Mouse (Mus musculus): ENCODE measurements at regions not wholly inside any gene's neighbourhood (a gene's known extent, or its start where the extent isn't known, plus 50 kb on each side); places are given as distances from the start of the nearest gene placed in this dataset.

- no peaks in the 10 kb centered on the region for H3K9me3 ChIP-seq (replicated peaks)
- H3K4me1 ChIP-seq (replicated peaks) = no peaks in the 10 kb centered on the region
- H3K4me3 ChIP-seq (replicated peaks) = no peak overlapping the region
- no peaks in the 10 kb centered on the region for H3K27me3 ChIP-seq
- no peak overlapping the region for H3K4me2 ChIP-seq
- no peaks in the 10 kb centered on the region for H3K36me3 ChIP-seq
- ATAC-seq (ENCODE audit: low read depth) = no peak
- DNase-seq = no peak
- WGBS (ENCODE audit: insufficient replicate concordance) = 47% methylated on average over 2 of the region's 2 CpGs
- no peak overlapping the region for H3K27ac ChIP-seq
- no peak overlapping the region for H3K9ac ChIP-seq
These were observed 56.6 kb downstream of the Zfp503 start for GRCm38 (mm10) chr14:21932771-21933170.

GRCm38 (mm10) chr14:21931944-21932343 lies 57.5 kb downstream of the Zfp503 start:
- no peak for DNase-seq

GRCm38 (mm10) chr14:21929048-21929447 lies 60.4 kb downstream of the Zfp503 start:
- ATAC-seq (ENCODE audit: low read depth) (no peak), DNase-seq (no peak)
- Histone ChIP-seq H3K9ac (no peak overlapping the region), H3K4me3 (replicated peaks) (no peak overlapping the region), H3K4me1 (replicated peaks) (no peaks in the 10 kb centered on the region), H3K9me3 (replicated peaks) (no peaks in the 10 kb centered on the region), H3K4me2 (no peak overlapping the region), H3K27ac (no peak overlapping the region), H3K27me3 (no peaks in the 10 kb centered on the region), H3K36me3 (no peaks in the 10 kb centered on the region)
- WGBS (ENCODE audit: insufficient replicate concordance) = 34% methylated on average over 5 of the region's 5 CpGs

More at GRCm38 (mm10) chr14:21931944-21932343, 57.5 kb downstream of the Zfp503 start:
- WGBS (ENCODE audit: insufficient replicate concordance) = 77% methylated on average over 7 of the region's 7 CpGs
- no peak for ATAC-seq (ENCODE audit: low read depth)
- Histone ChIP-seq H3K9ac (no peak overlapping the region), H3K4me1 (replicated peaks) (no peaks in the 10 kb centered on the region), H3K4me3 (replicated peaks) (no peak overlapping the region), H3K9me3 (replicated peaks) (no peaks in the 10 kb centered on the region), H3K27me3 (no peaks in the 10 kb centered on the region), H3K4me2 (no peak overlapping the region), H3K27ac (no peak overlapping the region), H3K36me3 (no peaks in the 10 kb centered on the region)

- H3K4me2 ChIP-seq = no peak overlapping the region
- no peaks in the 10 kb centered on the region for H3K4me1 ChIP-seq (replicated peaks)
- ATAC-seq (ENCODE audit: low read depth) (no peak), DNase-seq (no peak)
- H3K36me3 ChIP-seq = no peaks in the 10 kb centered on the region
- H3K27ac ChIP-seq = no peak overlapping the region
- H3K9ac ChIP-seq = no peak overlapping the region
- no peaks in the 10 kb centered on the region for H3K9me3 ChIP-seq (replicated peaks)
- 51% methylated on average over 3 of the region's 3 CpGs for WGBS (ENCODE audit: insufficient replicate concordance)
- no peaks in the 10 kb centered on the region for H3K27me3 ChIP-seq
- H3K4me3 ChIP-seq (replicated peaks) = no peak overlapping the region
These were observed 67.9 kb upstream of the Comtd1 start for GRCm38 (mm10) chr14:21916671-21917070.

- Histone ChIP-seq H3K36me3 (no peaks in the 10 kb centered on the region), H3K9me3 (replicated peaks) (no peaks in the 10 kb centered on the region), H3K4me2 (no peak overlapping the region), H3K4me3 (replicated peaks) (no peak overlapping the region), H3K4me1 (replicated peaks) (no peaks in the 10 kb centered on the region), H3K27me3 (peaks cover 3% of the 10 kb centered on the region; the same call in 1 of the 2 replicates), H3K9ac (no peak overlapping the region), H3K27ac (no peak overlapping the region)
- DNase-seq (no peak), ATAC-seq (ENCODE audit: low read depth) (no peak)
- 50% methylated on average over 18 of the region's 18 CpGs for WGBS (ENCODE audit: insufficient replicate concordance)
These were observed 56.0 kb upstream of the Comtd1 start for GRCm38 (mm10) chr14:21904498-21905395.

GRCm38 (mm10) chr14:21903562-21904497 lies 55.1 kb upstream of the Comtd1 start:
- no peak overlapping the region for H3K27ac ChIP-seq
- no peak overlapping the region for H3K4me3 ChIP-seq (replicated peaks)
- WGBS (ENCODE audit: insufficient replicate concordance) = 32% methylated on average over 23 of the region's 23 CpGs
- ATAC-seq (ENCODE audit: low read depth) (no peak), DNase-seq (no peak)
- peaks cover 3% of the 10 kb centered on the region; the same call in 1 of the 2 replicates for H3K27me3 ChIP-seq
- no peaks in the 10 kb centered on the region for H3K9me3 ChIP-seq (replicated peaks)
- H3K36me3 ChIP-seq = no peaks in the 10 kb centered on the region
- no peaks in the 10 kb centered on the region for H3K4me1 ChIP-seq (replicated peaks)
- H3K4me2 ChIP-seq = peak overlapping the region; percentile 3; the same call in 1 of the 2 replicates
- no peak overlapping the region for H3K9ac ChIP-seq

- WGBS (ENCODE audit: insufficient replicate concordance) = 49% methylated on average over 1 of the region's 1 CpGs
- no peak for DNase-seq
- no peak overlapping the region for H3K27ac ChIP-seq
These were observed 54.1 kb upstream of the Comtd1 start for GRCm38 (mm10) chr14:21902856-21903255.

GRCm38 (mm10) chr14:21902456-21902855 lies 53.7 kb upstream of the Comtd1 start:
- Histone ChIP-seq H3K9me3 (replicated peaks) (no peaks in the 10 kb centered on the region), H3K36me3 (no peaks in the 10 kb centered on the region), H3K27me3 (peaks cover 3% of the 10 kb centered on the region; the same call in 1 of the 2 replicates), H3K9ac (no peak overlapping the region), H3K4me1 (replicated peaks) (no peaks in the 10 kb centered on the region), H3K4me3 (replicated peaks) (no peak overlapping the region), H3K27ac (no peak overlapping the region), H3K4me2 (no peak overlapping the region)
- DNase-seq = no peak
- ATAC-seq (ENCODE audit: low read depth) = no peak
- 74% methylated on average over 3 of the region's 3 CpGs for WGBS (ENCODE audit: insufficient replicate concordance)

More at GRCm38 (mm10) chr14:21902856-21903255, 54.1 kb upstream of the Comtd1 start:
- no peak overlapping the region for H3K4me3 ChIP-seq (replicated peaks)
- no peaks in the 10 kb centered on the region for H3K9me3 ChIP-seq (replicated peaks)
- H3K9ac ChIP-seq = no peak overlapping the region
- no peak overlapping the region for H3K4me2 ChIP-seq
- ATAC-seq (ENCODE audit: low read depth) = no peak
- H3K36me3 ChIP-seq = no peaks in the 10 kb centered on the region
- peaks cover 3% of the 10 kb centered on the region; the same call in 1 of the 2 replicates for H3K27me3 ChIP-seq
- H3K4me1 ChIP-seq (replicated peaks) = no peaks in the 10 kb centered on the region

- H3K27ac ChIP-seq = no peak overlapping the region
- no peaks in the 10 kb centered on the region for H3K36me3 ChIP-seq
- ATAC-seq (ENCODE audit: low read depth) = no peak
- no peaks in the 10 kb centered on the region for H3K9me3 ChIP-seq (replicated peaks)
- no peak overlapping the region for H3K4me3 ChIP-seq (replicated peaks)
- peaks cover 3% of the 10 kb centered on the region; the same call in 1 of the 2 replicates for H3K27me3 ChIP-seq
- H3K4me2 ChIP-seq = no peak overlapping the region
- no peaks in the 10 kb centered on the region for H3K4me1 ChIP-seq (replicated peaks)
- 68% methylated on average over 2 of the region's 2 CpGs for WGBS (ENCODE audit: insufficient replicate concordance)
- H3K9ac ChIP-seq = no peak overlapping the region
- DNase-seq = no peak
These were observed 52.2 kb upstream of the Comtd1 start for GRCm38 (mm10) chr14:21900951-21901350.

GRCm38 (mm10) chr14:21900516-21900915 lies 51.7 kb upstream of the Comtd1 start:
- no peak for ATAC-seq (ENCODE audit: low read depth)
- no peak for DNase-seq
- no peak overlapping the region for H3K9ac ChIP-seq
- no peaks in the 10 kb centered on the region for H3K36me3 ChIP-seq
- no peaks in the 10 kb centered on the region for H3K4me1 ChIP-seq (replicated peaks)
- H3K4me3 ChIP-seq (replicated peaks) = no peak overlapping the region
- H3K27ac ChIP-seq = no peak overlapping the region
- whole genome bisulfite sequencing (ENCODE audit: insufficient replicate concordance) = 43% methylated on average over 1 of the region's 1 CpGs
- peaks cover 3% of the 10 kb centered on the region; the same call in 1 of the 2 replicates for H3K27me3 ChIP-seq
- no peaks in the 10 kb centered on the region for H3K9me3 ChIP-seq (replicated peaks)
- no peak overlapping the region for H3K4me2 ChIP-seq
